Mouse (Mus musculus) adrenal gland, postnatal 36 days (tissue): ENCODE measurements around the gene Gm4450. TPM values are rescaled to one million over a fixed set of nuclear protein-coding genes. Genes with fewer than 3 reads are reported as not detected.
"Not testable (repeated sequence)": the region's sequence is repeated elsewhere in the genome, so short reads cannot be mapped to it uniquely, and the experiment has no call there.

ENCODE experiments used
- DNase-seq, 2 experiments: peaks; one replicate each; pipeline ENCODE4 v3.0.0; 2021; ENCODE audit warnings: mixed read lengths in 1 of 2
- total RNA-seq, 2 experiments: library from RNA; stranded (reverse); gene quantifications; 2 replicates each; pipeline ENCODE4 v1.2.3; 2021

Gene Gm4450
- total RNA-seq, 2 experiments from 2014 or later = not detected

GRCm38 (mm10) chr3:98417328-98417727, 39.6 kb downstream of the Gm4450 start:
- DNase-seq = peak; percentile 89 to 90

GRCm38 (mm10) chr3:98416426-98417250, 40.3 kb downstream of the Gm4450 start:
- no peak for DNase-seq

GRCm38 (mm10) chr3:98414296-98414695, 42.6 kb downstream of the Gm4450 start:
- DNase-seq = no peak

- no peak for DNase-seq
Observed at GRCm38 (mm10) chr3:98413733-98414132, 43.2 kb downstream of the Gm4450 start.

GRCm38 (mm10) chr3:98410619-98411580, 46.0 kb downstream of the Gm4450 start:
- DNase-seq = not testable (repeated sequence)

GRCm38 (mm10) chr3:98407261-98407780, 49.6 kb downstream of the Gm4450 start:
- DNase-seq = not testable (repeated sequence)

GRCm38 (mm10) chr3:98406569-98407144, 50.3 kb downstream of the Gm4450 start:
- DNase-seq = not testable (repeated sequence)

- not testable (repeated sequence) for DNase-seq
Observed at GRCm38 (mm10) chr3:98405877-98406276, 51.0 kb downstream of the Gm4450 start.

- not testable (repeated sequence) for DNase-seq
Observed at GRCm38 (mm10) chr3:98404268-98404895, 52.5 kb downstream of the Gm4450 start.

Other genes with a start within 250 kb of the Gm4450 start
- not detected for gene Reg4, start 235.0 kb downstream of the Gm4450 start, total RNA-seq
- gene Hmgcs2, start 176.7 kb downstream of the Gm4450 start, total RNA-seq = 10 to 100 TPM in 1 of 2 experiments, 1 to 10 TPM in 1; 8.8 to 12.2 TPM
- 10 to 100 TPM; 14.7 to 16.0 TPM for gene Phgdh, start 117.1 kb downstream of the Gm4450 start, total RNA-seq
- 1 to 10 TPM; 5.1 to 5.8 TPM for gene Zfp697, start 74.7 kb downstream of the Gm4450 start, total RNA-seq
- not detected for gene Hsd3b4, start 53.4 kb upstream of the Gm4450 start, total RNA-seq
- not detected for gene Gm10681, start 131.7 kb upstream of the Gm4450 start, total RNA-seq
- gene Hsd3b5, start 173.1 kb upstream of the Gm4450 start, total RNA-seq = not detected